Mouse (Mus musculus) gonadal fat pad, adult 2 months (tissue): ENCODE data around the gene Lsg1. TPM values are rescaled to one million over a fixed set of nuclear protein-coding genes. Genes with fewer than 3 reads are reported as not detected.

Experiments used
- DNase-seq: peaks from one replicate; pipeline ENCODE4 v3.0.0-alpha.2; 2012; ENCODE audit warnings: low read depth
- polyA plus RNA-seq: library from polyadenylated mRNA; depleted of rRNA; stranded (reverse); fragments of >200 nt; gene quantifications from 2 replicates; pipeline ENCODE4 v1.2.3, GENCODE M21; 2012; rRNA removed

The Lsg1 gene
- polyA plus RNA-seq, 1 experiment: 11.8 TPM

DNA sequence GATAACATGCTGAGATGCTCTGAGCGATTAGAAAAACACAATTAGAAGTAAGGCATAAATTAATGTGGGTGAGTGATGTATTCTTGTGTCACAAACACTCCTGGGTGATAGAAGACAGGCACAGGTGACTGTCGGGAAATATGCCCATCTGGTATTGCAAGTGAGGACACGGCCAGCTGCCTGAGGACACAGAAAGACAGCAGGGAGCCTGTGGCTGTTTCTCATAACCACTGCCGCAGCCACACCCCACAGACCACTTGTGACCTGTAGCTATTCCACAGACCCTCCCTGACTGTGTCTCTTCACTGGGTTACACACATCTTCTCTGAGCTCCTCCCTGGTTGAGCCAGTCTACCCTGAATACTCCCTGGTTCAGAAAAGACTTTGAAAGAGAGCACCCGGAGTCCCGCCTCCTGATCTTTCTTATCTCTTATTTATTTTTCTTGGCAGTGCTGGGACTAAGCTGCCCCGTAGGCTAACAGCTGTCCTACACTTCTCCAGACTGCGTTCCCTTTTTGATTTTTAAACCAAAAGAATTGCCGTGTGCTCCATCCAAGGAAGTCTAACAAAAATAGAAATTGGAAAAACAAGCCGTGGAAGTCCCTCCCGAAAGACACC lies 69.6 kb downstream of the Lsg1 start:
- DNase-seq: no peak

- no peak for DNase-seq
Observed at GRCm38 (mm10) chr16:30516993-30517392, 70.4 kb downstream of the Lsg1 start.

DNA sequence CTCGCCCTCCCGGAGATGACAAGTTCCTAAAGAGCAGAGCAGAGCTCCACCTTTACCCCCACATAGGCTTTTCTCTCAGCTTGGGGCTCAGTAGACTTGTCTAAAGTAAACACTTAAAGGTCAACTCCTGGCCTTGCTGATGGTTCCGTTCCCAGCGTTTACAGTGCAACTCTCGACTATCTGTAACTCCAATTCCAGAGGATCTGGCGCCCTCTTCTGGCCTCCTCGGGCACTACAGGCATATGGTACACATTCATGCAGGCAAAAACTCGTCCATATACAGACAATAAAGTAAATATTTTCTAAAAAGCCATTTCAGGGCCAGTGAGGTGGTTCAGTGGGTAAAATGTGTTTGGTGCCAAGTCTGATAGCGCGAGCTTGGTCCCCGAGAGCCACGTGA lies 72.0 kb downstream of the Lsg1 start:
- no peak for DNase-seq

GRCm38 (mm10) chr16:30513050-30514024 lies 74.1 kb downstream of the Lsg1 start:
- DNase-seq: no peak

DNA sequence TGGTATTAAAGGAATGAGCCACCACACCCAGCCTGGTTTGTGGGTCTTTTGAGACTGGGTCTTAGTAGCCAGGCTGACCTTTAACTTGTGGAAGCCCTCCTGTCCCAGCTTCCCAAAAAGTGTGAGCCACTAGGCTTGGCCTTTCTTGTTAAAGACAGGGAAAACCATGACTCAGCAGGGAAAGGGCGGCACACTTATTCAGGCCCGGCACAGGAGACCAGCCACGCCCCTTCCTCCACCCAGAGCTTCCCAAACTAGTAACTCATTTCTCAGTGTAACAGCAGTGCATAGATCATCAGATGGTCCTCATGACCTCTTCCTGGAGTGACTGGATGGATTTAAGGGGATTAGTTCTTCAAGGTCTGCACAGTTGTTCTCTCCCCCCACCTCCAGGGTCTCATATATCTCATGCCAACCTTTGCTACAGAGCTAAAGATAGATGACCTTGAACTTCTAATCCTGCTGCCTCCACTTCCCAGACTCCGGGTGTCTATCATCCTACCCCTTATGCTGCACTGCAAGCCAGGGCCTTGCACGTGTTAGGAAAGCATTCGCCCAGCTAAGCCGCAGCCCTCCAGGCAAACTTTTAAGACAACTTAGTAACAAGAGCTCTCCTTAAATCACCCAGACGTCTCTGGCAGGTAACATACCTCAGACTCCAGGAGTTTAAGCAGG lies 74.9 kb downstream of the Lsg1 start:
- no peak for DNase-seq

DNA sequence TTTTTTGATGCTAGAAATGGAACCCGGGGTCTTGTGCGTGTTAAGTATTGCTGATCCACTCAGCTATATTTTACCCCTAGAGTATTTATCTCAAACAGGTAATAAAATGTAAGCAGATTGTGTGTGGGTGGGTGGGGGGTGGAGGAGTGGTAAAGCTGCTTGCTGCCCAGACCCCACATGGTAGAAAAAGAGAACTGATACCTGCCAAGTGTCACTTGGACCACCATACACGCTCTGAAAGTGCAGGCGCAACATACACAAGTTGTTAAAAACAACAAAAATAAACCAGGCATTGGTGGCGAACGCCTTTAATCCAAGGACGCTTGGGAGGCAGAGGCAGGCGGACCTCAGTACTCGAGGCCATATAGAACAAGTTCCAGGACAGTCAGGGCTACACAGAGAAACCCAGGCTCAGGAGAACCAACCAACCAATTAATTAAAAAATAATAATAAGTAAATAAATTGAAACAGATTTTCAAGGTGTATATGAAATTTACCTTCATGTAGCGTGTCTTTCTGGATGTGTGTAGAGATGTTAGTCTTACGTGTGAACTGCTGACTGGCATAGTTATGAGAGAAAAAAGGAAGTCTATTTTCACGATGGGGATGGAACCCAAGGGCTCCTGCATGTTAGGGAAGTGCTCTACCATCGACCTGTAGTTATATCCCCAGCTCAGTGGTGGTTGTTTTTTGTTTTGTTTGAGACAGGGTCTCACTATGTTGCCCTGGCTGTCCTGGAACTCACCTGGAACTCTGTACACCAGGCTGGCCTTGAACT lies 75.6 kb downstream of the Lsg1 start:
- no peak for DNase-seq

GRCm38 (mm10) chr16:30510504-30511451 lies 76.6 kb downstream of the Lsg1 start:
- no peak for DNase-seq

Other genes starting within 250 kb of the Lsg1 start
- 22.5 and 23.4 TPM in 2 replicates for gene Atp13a3, start 181.6 kb downstream of the Lsg1 start, polyA plus RNA-seq
- 10.0 and 11.8 TPM in 2 replicates for gene Tmem44, start 36.8 kb downstream of the Lsg1 start, polyA plus RNA-seq
- gene Fam43a, start 12.1 kb upstream of the Lsg1 start, polyA plus RNA-seq: 20.8 and 21.2 TPM in 2 replicates